Mouse (Mus musculus): ENCODE data around the gene Gtsf1. TPM values are rescaled to one million over a fixed set of nuclear protein-coding genes. Genes with fewer than 3 reads are reported as not detected.

The Gtsf1 gene
- 0.16 and 0.39 TPM in 2 replicates for polyA plus RNA-seq (2015; fragmentation: Nextera tagmentation; extraction: Ambion mirVana)

DNA sequence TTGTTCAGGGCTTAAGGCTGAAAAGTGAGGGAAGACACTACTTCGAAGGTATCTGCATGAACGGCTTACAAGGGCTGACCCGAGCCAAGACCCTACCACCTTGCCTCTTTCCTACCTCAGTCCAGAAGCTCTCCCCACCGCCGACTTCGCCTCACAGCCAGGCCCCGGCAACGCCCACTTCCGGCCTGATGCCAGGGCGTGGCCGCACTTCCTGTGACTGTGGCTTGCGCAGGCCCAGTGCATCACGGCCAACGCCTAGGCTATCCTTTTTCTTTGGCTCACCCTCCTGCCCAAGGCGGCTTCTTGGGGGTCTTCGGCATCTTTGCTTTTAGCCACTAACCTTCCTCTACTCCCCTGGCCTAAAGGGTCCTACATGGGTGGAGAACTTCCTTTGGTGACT lies at the start of gene Gtsf1:
Gene Gtsf1, minus strand, starts transcription at position 230 of the 400 bp plus-strand sequence.

DNA sequence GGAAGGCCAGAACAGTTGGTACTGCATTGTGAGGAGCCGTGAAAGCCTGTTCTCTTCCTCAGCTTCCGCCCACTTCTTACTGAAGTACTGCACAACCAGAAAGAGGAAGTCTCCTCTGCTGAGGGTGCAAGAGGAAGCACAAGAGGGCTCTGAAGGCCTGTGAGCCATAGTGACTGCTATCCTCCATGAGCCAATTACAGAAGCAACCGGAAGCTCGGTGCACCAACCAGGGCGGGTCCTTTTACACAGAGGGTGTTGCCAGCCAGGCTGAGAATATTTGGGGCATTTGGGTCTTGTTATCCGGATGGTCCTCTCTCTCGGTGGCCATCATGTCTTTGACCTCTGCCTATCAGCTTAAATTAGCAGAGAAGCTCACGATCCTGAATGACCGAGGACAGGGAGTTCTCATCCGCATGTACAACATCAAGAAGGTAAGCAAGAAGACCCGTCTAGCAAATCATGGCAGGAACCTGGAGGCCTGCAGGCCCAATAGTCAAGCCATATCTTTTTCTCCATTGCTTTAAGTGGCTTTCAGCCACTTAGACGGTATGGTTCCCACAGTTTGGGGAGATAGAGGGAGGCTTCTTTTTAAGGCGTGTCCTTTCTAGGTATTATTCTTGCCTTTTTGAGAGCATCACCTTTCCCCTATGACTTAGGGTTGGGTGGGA lies 23.4 kb upstream of the Gtsf1 start, which contains the start of gene Nckap1l:
Gene Nckap1l, plus strand, starts transcription at position 244 of the 668 bp plus-strand sequence.

DNA sequence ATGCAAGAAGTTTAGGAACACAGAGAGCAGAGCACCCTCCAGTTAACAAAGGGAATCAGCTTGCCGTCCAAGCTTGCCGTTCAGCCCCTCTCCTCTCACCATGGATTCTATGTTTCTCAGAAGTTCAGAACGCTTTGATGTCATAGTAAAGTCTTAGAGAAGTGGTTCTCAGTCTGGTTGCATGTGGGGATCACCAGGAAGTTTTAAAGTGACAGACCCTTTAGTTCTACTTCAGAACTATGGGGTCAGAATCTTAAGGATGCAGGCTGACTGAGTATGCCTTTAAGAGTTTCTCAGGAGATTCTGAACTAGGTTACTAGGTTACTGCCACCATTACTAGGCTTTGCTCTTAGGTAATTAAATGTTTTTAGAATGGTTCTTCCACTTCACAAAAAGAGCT lies 18.1 kb upstream of the Gtsf1 start, which contains the start of gene Gtsf2:
Gene Gtsf2, minus strand, starts transcription at position 101 of the 400 bp plus-strand sequence.

DNA sequence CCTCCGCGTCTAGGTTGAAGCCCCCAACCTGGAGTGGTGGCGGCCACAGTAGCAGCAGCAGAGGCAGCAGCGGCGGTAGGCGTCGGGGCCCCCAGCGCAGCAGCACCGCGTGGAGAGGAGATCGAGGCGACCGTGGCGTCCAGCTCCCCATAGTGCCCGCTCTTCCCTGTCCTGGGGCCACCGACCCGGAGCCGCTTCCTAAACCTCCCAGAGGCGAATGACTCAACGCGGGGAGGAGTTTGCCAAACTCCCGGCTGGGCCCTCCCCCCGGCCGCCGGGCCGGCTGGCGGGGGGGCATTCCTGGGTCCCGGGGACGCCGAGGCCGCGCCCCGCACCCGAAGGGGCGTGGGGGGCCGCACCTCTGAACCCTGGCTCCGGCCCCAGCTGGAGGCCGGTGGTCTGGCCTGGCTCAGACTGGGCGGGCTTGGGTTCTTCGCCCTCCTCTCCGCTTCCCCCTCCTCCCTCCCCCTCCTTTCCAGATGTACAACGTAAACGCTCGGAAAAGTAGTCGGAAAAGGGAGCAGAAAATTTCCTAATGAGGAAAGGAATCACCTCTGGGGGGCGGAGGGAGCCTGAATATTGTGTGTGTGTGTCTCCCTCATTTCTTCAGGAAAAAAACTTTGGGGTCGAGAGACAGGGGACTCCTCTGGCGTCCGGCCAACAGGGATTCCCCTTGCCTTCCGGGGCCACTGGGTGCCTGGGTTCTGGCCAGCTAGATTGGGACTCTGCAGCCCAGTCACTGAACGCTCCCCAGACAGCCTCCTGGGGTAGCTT lies 63.7 kb downstream of the Gtsf1 start, which contains the start of gene Itga5:
Gene Itga5, minus strand, starts transcription at position 388 of the 774 bp plus-strand sequence.

Other genes with a start within 250 kb of the Gtsf1 start
- 46.0 and 48.9 TPM in 2 replicates for gene Cbx5, start 190.7 kb downstream of the Gtsf1 start, polyA plus RNA-seq (2015; fragmentation: Nextera tagmentation; extraction: Ambion mirVana)
- gene Hnrnpa1, start 190.0 kb downstream of the Gtsf1 start, polyA plus RNA-seq (2015; fragmentation: Nextera tagmentation; extraction: Ambion mirVana) = 432 and 476 TPM in 2 replicates
- gene Nfe2, start 172.1 kb downstream of the Gtsf1 start, polyA plus RNA-seq (2015; fragmentation: Nextera tagmentation; extraction: Ambion mirVana) = 166 and 185 TPM in 2 replicates
- gene Copz1, start 157.8 kb downstream of the Gtsf1 start, polyA plus RNA-seq (2015; fragmentation: Nextera tagmentation; extraction: Ambion mirVana) = 159 and 168 TPM in 2 replicates
- gene Gpr84, start 119.9 kb downstream of the Gtsf1 start, polyA plus RNA-seq (2015; fragmentation: Nextera tagmentation; extraction: Ambion mirVana) = 0.89 and 2.3 TPM in 2 replicates
- gene Zfp385a, start 90.4 kb downstream of the Gtsf1 start, polyA plus RNA-seq (2015; fragmentation: Nextera tagmentation; extraction: Ambion mirVana) = 5.3 and 6.3 TPM in 2 replicates
- 11.0 and 13.9 TPM in 2 replicates for gene Itga5, start 63.7 kb downstream of the Gtsf1 start, polyA plus RNA-seq (2015; fragmentation: Nextera tagmentation; extraction: Ambion mirVana)
- not detected in 2 replicates for gene Gtsf2, start 18.0 kb upstream of the Gtsf1 start, polyA plus RNA-seq (2015; fragmentation: Nextera tagmentation; extraction: Ambion mirVana)
- 13.3 and 17.9 TPM in 2 replicates for gene Nckap1l, start 23.3 kb upstream of the Gtsf1 start, polyA plus RNA-seq (2015; fragmentation: Nextera tagmentation; extraction: Ambion mirVana)
- 1.8 and 2.6 TPM in 2 replicates for gene Pde1b, start 72.6 kb upstream of the Gtsf1 start, polyA plus RNA-seq (2015; fragmentation: Nextera tagmentation; extraction: Ambion mirVana)
- 0.32 and 0.42 TPM in 2 replicates for gene Ppp1r1a, start 107.5 kb upstream of the Gtsf1 start, polyA plus RNA-seq (2015; fragmentation: Nextera tagmentation; extraction: Ambion mirVana)
- not detected in 2 replicates for gene Glycam1, start 134.6 kb upstream of the Gtsf1 start, polyA plus RNA-seq (2015; fragmentation: Nextera tagmentation; extraction: Ambion mirVana)